Mouse (Mus musculus): ENCODE data around the gene Fhl4. TPM values are rescaled to one million over a fixed set of nuclear protein-coding genes. Genes with fewer than 3 reads are reported as not detected.

Gene Fhl4
- total RNA-seq, 2 experiments from 2014 or later = 0.16 to 0.24 TPM

Other genes starting within 250 kb of the Fhl4 start
- gene Ric8b, start 184.9 kb downstream of the Fhl4 start, total RNA-seq (2021) = 10 to 100 TPM; 44.8 to 46.4 TPM
- gene Tmem263, start 132 bp upstream of the Fhl4 start, total RNA-seq (2021) = 10 to 100 TPM in 1 of 2 experiments, 1 to 10 TPM in 1; 8.7 to 11.8 TPM
- 10 to 100 TPM; 11.4 to 15.0 TPM for gene Mterf2, start 25.5 kb upstream of the Fhl4 start, total RNA-seq (2021)
- 10 to 100 TPM; 10.8 to 16.1 TPM for gene Cry1, start 82.6 kb upstream of the Fhl4 start, total RNA-seq (2021)

All from gastrocnemius, adult 18-20 months (tissue).